Mouse (Mus musculus) heart, adult 18-20 months (tissue): ENCODE measurements around the gene Btbd10. TPM values are rescaled to one million over a fixed set of nuclear protein-coding genes. Genes with fewer than 3 reads are reported as not detected.

Experiments
- DNase-seq, 2 experiments: peaks; one replicate each; pipeline ENCODE4 v3.0.0; 2021 to 2022; ENCODE audit warnings: mixed read lengths in 1 of 2
- long read RNA-seq, 2 experiments: library from polyadenylated mRNA; stranded (forward); transcript quantifications; one replicate each; pipeline ENCODE4 v2.0.0; 2021
- total RNA-seq, 2 experiments: library from RNA; stranded (reverse); gene quantifications; 2 replicates each; pipeline ENCODE4 v1.2.3; 2021

Gene Btbd10
- 10 to 100 TPM; 10.3 to 11.9 TPM for total RNA-seq
- long read RNA-seq, experiment 1, partial matches to known transcripts = 0 of 8 reads
- long read RNA-seq, experiment 1, other reads (novel, unspliced or antisense) = 5 of 8 reads
- long read RNA-seq, experiment 2, partial matches to known transcripts = 0 of 7 reads
- long read RNA-seq, experiment 2, other reads (novel, unspliced or antisense) = 3 of 7 reads

DNA sequence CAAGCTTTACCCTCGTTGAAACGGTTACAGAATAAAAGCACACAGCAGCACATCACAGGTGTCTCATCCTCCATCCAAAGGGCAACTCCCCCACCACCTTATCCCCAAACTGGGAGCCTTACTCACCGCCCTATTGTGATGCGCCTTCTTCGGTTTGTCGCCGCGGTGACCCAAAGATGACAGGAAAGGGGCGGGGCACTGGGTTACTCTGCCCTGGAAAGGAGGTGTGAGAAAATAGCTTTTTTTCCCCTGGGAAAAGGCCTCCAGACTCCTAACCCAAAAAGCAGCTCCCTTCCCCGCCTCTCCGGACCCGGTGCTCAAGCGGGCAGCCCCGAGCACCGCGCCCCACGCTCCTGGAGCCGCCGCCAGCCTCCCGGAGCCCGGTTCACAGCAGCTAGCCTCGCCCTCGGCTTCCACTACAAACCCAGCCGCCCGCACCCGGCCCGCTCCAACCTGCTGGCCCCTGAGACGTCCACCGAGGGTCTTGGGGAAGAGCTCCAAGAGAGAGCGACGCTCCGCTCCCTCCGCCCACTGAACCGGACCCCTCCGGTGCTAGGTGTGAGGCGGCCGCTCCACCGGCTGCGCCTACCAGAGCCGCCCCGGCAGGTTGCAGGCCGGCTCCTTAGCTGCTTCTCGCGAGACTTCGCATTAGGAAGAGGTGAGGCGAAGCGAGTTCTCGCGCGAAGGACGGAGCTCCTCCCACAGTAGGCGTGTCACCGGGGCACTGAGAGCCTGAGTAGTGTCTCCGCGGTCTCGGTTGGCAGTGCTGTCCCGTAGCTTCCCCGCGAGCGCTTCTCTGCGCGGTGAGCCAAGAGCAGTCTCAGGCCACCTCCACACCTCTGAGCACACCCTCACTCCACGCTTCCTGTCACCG, at the start of gene Btbd10:
Btbd10 (minus strand) TSS at position 647 of the 874 bp plus-strand sequence.
- DNase-seq = peak; percentile 99 to 100

DNA sequence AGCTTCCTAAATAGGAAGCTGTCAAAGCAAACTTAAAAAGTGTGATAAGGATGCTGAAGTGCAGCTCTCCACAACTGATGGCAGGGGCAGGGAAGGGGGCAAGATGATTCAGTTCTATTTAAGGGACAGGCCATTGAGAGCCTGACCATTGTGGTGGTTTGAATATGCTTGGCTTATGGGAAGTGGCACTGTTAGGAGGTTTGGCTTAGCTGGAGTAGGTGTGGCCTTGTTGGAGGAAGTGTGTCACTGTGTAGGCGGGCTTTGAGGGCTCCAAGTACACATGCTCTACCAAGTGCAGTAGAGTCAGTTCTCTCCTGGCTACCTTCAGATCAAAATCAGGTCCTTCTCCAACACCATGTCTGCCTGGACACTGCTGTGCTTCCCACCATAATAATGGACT, 47.3 kb upstream of the Btbd10 start:
- DNase-seq = no peak

DNA sequence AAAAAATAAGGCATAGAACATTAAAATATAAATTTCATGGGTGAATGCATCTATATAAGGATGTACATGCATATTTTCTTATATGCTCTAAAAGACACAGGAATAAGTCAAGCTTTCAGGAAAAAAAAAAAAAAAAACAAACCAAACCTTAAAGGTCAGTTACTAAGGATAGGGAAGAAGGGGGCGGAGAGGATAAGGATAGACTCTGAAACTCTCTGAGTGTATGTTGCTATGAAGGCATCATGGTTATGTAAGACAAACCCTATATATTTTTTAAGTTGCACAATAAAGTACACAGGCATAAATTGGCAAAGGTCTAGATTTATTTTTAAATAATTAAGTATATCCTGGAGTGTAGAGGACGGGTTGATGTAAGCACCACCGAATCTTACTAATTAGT, 46.1 kb upstream of the Btbd10 start:
- DNase-seq = no peak

DNA sequence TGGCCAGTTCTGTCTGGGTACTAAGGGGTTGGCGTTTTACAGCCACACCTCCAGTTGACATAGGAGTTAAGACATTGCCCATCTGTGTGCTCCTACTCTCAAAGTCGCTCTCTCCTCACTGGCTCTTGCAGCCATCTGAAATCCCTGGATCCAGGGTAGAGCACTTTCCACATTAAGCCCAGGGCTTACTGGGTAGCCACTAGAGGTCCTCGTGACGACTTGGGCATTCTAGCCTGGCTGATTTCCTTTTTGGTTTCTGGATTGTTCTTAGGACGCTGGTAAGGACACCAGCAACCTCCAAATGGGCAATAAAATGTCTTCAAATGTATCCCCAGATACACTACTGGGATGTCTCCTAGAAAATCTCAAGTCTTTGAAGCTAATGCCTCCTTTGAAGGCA, 39.5 kb upstream of the Btbd10 start:
- DNase-seq = no peak

DNA sequence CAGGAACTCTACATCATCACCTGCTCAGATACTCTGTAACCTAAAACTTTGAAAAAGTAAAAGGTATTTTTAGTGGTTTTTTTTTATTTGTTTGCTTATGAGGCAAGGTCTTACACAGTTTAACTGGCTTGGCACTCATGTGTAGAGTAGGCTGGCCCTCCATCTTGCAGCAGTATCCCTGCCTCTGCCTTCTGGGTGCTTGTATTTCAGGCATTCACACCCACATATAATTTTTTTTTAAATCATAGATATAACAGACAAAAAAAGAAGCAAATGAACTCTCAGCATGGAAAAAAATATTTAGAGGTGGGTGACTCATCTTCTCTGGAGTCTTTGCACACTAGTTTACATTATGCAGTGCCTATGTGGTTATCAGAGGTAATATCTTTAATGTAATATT, 28.9 kb upstream of the Btbd10 start:
- DNase-seq = no peak

DNA sequence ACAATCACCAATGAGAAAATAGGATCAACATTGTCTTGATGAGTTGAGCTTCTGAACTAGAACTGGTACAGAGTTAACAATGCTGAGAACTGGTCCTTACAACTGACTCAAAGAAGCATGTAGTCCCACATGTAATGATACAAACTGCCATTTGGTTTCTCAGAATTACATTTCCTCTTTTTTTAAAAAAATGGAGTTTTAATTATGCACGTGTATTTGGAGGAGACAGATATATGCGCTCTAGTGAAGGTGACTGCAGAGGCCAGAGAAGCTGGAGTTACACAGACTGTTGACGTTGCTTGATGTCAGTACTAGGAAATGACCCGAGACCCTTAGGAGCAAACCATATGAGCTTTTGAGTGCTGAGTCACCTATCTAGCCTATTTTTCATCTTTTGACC, 27.5 kb upstream of the Btbd10 start:
- DNase-seq = no peak

DNA sequence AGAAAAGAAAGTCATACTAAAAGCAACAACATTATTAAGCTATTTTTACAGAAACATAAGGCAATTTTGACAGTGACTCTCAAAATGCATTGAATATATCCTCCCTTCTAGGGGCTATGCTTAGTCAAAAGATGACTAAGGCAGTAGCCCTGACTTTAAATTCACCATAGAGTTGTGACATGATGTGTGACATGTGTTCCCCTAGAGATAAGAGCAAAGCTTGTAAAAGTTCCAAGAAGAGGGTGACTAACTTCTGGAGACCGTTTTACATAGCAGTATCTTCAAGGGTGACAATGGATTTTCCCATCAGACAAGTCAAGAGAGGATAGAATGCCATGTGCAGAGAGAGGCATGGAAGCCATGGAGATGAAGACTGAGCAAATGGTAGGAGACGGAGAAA, 22.4 kb upstream of the Btbd10 start:
- no peak for DNase-seq

DNA sequence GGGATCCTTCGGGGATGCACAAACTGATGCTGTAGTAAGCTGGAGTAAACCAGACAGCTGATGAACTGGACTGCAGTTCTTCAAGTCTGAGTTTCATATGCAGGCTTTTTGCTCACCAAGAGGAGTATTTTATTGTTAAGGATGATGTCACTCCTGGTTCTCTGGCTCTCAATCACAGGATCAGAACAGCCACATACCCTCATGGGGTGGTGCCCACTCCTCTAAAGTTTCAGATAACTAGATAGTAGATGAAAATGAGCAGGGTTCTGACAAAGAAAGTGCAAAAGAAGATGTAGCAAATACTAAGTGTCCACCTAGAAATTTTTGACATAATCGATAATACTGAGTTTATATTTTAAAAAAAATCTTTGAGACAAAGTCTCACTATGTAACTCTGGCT, 19.3 kb upstream of the Btbd10 start, which contains the start of gene Pth:
Pth (minus strand) TSS at position 101 of the 400 bp plus-strand sequence.
- DNase-seq = no peak

DNA sequence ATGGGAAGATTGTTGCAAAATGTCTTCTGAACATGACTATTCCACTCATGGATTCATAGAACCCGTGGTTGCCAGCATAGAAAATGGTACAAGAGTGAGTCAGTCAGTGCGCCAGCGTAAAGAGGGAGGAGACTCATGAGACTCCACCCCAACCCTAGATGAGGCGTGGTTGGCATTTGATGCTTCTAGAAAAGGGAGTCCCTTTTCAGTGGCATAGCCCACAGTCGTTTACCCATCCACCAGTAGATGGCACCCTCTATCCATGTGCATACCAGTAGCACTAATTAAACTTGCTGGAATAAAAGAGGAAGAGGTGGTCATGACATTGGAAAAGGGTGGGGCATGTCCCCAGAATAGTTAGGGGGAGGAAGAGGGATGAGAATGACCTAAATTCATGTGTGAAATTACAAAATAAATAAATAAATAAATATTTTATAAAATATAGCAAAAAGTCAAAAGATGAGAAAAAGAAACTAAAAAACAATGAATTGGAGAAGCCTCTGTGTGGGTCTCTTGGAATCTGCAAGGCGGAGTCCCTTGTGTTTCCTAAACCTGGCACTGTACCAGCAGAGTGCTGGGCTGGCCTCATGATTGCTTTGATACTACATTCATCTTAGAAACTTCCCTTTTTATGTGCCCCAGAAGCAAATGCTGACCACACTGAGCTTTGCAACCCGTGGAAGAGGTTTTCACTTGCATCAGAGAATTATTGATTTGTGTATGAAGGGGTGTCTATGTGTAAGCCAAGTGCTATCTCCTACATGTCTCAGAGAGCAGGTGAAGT, 8.9 kb upstream of the Btbd10 start:
- DNase-seq = peak; percentile 73 to 81

DNA sequence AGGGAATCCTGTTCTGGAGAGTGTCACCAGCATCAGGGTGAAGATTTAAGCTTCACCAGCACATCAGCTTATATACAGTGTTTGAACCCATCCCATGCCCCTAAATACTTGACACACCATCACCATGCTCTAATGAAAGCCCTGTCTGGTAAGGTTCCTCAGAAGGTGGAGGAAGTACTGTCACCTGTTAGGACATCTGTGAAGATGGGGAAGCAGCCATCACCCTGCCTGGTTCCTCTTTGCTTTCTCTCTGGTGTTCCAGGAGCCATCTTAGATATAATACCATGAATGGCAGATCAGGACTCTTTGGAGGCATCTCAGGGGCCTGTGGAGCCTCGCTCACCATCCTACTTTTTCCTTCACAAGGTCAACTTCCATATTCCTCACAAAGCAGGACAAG, 3.5 kb upstream of the Btbd10 start:
- DNase-seq = no peak

DNA sequence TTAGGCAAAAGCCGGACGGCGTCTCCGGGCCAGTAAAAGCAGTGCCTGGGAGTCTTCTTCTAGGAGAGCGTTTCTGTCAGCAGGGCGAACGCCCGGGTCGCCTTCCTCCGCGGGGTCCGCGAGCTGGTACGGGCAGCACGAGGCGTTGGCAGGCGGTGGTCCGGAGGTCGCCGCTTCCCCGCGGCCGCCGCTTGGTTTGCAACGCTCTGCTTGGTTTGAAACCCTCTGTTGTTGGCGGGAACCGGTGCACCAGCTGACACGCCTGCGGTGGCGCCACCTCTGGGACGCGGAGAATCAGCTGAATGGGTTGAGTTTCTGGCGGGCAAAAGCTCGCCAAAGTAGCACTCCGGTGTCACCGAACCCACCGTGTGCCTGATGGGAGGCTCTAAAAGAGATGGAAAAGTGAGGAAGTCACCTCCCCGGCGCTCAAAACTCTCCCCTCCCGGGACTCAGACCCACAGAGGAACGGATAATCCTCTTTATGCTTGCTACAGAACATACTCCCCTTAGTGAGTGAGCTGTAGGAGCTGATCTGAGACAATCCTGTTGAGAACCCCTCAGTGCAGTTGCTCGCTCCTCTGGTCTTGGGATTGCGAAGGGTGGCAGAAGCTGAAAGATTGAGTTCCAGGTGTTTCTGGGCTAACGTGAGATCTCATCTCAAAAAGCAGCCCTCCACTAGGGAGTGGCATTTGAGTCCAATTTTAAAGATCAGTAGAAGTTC, 588 bp upstream of the Btbd10 start:
- peak; percentile 78 to 83 for DNase-seq

DNA sequence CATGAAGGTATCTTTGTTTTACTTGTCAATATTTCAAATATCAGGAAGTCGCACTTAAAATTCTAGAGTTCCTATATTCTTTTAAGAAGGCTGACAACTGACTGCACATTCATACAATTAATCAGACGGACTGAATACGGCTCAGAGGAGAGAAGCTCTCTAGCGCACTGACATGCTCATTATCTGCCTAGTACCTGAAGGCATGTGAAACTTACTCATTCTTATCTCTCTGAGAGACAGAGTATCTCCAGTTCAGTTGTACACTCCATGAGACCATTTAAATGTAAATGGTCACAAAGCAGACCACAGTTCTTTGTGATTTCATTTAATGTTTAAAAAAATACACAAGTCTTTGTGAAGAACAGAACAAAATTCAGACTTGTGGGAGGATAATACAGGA, 1.8 kb downstream of the Btbd10 start:
- DNase-seq = no peak

DNA sequence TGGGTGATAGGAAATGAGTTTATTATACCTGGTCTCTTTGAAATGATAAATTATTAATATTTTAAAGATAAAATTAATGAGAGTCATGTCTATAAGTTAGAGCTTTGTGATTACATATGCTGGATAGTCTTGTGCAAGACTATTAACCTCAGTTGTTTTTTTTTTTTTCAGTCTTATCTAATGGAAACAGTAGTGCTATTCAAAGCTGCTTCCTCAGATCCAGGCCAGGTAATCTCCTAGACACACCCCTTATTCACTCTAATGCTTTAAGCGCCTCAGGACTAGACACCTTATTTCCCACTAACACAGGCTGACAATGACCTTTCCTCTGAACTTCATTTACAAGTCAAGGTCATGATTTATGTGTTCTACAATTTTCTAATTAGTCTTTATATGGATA, 20.1 kb downstream of the Btbd10 start:
- DNase-seq = no peak

DNA sequence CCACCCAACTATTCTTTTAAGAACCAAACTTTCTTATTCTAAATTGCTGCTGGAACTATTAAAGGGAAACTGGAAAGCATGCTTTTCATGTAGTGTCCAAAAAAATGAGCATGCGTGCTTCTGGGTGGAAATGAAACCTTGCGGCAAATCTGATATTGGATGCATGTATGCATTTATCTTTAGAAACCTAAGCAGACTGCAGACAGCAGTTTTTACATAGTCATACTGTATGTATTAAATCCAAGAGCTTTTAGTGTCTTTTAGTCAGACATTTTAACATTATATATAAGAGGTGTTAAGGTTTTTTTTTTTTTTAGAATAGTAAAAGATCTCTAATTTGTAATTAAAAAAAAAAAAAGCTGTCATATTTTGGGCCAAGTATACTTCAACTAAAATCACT, 21.5 kb downstream of the Btbd10 start:
- DNase-seq = no peak

DNA sequence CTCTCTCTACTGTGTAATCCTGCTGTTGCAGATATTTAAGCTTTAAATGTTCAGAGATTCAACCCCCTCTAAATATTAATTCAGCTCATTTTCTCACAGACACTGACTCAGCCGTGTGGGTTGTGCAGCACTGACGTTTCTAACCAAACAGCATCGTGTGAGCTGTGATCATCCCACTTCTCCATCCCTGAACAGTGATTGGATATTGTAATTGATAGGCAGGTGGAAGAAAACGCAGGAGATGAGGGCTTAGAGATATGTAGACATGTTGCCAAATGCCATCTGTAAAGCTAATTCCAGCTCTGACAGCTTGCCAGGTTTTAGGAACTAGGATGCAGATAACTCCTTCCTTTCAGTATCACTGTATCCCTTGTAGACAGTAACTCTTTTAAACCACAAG, 21.9 kb downstream of the Btbd10 start:
- DNase-seq = peak; percentile 19 to 33

DNA sequence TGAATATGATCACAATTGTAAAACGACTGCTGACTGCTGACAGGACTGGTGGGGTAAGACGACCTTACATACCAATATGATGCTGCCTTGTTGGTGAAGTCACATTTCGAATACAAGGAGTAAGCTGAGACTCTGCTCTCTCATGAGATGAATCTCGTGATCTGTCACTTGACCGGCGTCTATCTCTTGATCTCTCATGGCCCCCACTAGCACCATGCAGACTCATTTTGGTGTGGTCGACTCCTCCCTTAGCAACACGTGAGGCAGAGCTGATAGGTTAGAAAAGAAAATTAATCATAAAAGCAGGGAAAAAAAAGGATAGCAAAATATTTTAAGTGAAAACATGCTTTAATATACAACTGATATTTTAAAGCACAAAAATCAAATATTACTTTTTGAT, 33.9 kb downstream of the Btbd10 start:
- DNase-seq = no peak

DNA sequence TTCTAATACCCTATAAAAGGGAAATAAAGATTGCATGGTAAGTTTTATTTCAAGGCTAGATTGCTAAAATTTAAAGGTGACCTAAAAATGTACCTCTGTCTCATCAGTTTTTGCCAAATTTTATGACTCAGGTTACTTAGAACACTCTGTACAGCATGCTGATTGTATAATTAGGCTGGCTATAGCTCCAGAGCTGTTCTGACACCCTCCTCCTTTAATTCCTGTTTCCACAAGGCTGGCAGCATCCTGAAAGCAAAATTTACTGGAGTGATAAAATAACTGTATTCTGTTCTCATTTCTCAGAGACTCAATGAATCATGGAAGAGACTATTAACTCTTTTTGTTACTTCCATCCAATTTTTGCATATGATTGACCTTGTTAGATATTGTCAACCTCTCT, 35.2 kb downstream of the Btbd10 start:
- DNase-seq = no peak

DNA sequence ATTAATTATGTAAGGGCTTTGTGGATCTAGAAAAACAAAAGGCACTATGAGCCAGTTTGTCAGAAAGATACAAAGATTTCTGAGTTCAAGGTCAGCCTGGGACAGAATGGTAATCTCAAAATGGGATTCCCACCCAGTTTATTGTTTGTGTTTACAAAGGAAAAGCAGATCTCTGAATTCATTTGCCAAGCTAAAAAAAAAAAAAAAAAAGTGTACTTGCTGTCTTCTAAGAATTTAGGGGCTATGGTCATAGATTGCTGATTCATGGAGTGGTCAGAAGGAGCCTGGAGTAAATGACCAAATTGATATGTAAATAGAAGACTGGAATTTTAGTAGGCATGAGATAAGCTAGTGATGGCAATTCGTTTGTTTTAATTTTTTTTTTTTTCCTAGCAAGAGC, 49.1 kb downstream of the Btbd10 start:
- no peak for DNase-seq

DNA sequence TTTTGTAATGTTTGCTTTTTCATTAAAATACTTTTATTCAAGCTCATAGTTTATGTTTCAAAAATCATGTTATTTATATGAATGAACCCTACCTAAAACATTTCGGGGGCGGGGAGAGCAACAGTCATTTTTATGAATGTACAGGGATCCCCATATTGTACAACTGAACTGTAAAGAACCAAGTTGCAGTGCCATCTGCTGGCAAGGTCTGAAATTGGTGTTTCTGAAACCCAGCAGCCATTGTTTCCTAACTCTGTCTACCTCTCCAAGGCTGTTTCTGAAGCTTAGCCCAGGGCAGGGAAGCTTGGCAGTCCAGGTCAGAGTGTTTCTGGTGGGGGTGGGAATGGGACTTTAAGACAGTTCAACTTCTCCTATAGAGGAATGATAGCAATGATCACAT, 57.4 kb downstream of the Btbd10 start:
- peak; percentile 43 to 80 for DNase-seq

DNA sequence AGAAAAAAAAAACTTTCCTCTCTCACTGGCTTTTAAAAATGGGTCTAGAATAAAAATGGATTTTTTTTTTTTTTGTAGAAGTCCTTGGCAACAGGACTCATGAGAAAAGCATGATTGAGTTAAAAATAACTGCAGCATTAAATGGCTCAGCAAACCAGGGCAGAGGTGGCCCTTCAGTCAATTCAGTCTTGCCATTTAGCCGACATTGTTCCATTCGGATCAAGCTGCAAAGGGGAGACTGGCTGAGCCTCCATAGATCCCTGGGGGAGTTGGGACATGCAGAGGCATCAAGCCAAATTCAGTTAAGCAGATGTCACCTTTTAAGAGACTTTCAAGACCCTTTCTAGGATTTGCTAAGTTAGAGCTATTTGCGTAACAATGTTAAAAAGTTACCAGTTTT, 59.1 kb downstream of the Btbd10 start:
- DNase-seq = peak in 1 of 2 experiments; percentile 14

DNA sequence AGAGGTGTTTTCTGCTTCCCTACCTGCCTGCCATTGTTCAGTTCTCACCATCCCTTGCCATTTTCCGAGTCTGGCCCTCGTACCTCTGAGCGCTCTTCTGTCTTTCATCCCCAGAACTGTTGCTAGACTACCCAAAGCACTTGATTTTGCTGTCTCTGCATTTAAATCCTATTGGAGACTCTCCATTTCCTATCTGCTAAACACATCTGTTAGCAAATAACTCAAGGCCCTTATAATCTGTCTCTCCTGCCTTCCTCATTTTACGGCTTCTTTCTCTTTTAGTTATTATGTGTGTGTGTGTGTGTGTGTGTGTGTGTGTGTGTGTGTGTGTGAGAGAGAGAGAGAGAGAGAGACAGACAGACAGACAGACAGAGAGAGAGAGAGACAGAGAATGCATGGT, 71.4 kb downstream of the Btbd10 start:
- no peak for DNase-seq
